Mouse (Mus musculus): ENCODE measurements around the gene Arhgef17. TPM values are rescaled to one million over a fixed set of nuclear protein-coding genes. Genes with fewer than 3 reads are reported as not detected.
"Not testable (repeated sequence)": the region's sequence is repeated elsewhere in the genome, so short reads cannot be mapped to it uniquely, and the experiment has no call there.

The Arhgef17 gene
- polyA plus RNA-seq, 1 experiment from 2014 or later = 6.2 TPM

GRCm38 (mm10) chr7:100854137-100854814, 77.6 kb downstream of the Arhgef17 start:
- Histone ChIP-seq H3K4me2 (no peak overlapping the region), H3K4me1 (peaks cover 18% of the 10 kb centered on the region; the same call in 1 of the 2 replicates), H3K9me3 (no peaks in the 10 kb centered on the region), H3K36me3 (no peaks in the 10 kb centered on the region), H3K27ac (no peak overlapping the region), H3K27me3 (replicated peaks) (no peaks in the 10 kb centered on the region), H3K4me3 (replicated peaks) (no peak overlapping the region), H3K9ac (no peak overlapping the region)
- WGBS = 54% methylated on average over 6 of the region's 6 CpGs
- no peak for ATAC-seq (ENCODE audit: insufficient read depth, low FRiP score, low read depth)

DNA sequence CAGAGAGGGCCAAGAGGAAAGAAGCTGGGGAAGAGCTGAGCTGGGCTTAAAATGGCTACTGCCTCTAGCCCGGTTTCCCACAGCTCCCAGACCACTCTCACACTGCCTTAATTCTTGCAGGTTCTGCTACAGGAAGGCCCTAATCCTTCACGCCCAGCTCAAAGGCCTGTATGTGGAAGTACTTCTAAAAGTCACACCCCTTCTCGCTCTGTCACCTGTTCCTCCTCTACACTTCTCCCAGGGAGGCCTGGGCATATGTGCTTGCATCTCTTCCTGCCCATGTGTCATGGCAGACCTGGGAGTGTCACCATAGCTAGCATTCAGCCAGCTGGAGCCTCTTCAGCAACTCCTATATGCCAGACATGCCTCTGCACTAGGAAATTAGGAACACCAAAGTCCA, 78.5 kb downstream of the Arhgef17 start:
- Histone ChIP-seq H3K4me1 (peaks cover 18% of the 10 kb centered on the region; the same call in 1 of the 2 replicates), H3K4me2 (no peak overlapping the region), H3K27me3 (replicated peaks) (no peaks in the 10 kb centered on the region), H3K27ac (no peak overlapping the region), H3K9ac (no peak overlapping the region), H3K4me3 (replicated peaks) (no peak overlapping the region), H3K36me3 (no peaks in the 10 kb centered on the region), H3K9me3 (no peaks in the 10 kb centered on the region)
- no peak for ATAC-seq (ENCODE audit: insufficient read depth, low FRiP score, low read depth)
- 65% methylated on average over 3 of the region's 3 CpGs for WGBS

DNA sequence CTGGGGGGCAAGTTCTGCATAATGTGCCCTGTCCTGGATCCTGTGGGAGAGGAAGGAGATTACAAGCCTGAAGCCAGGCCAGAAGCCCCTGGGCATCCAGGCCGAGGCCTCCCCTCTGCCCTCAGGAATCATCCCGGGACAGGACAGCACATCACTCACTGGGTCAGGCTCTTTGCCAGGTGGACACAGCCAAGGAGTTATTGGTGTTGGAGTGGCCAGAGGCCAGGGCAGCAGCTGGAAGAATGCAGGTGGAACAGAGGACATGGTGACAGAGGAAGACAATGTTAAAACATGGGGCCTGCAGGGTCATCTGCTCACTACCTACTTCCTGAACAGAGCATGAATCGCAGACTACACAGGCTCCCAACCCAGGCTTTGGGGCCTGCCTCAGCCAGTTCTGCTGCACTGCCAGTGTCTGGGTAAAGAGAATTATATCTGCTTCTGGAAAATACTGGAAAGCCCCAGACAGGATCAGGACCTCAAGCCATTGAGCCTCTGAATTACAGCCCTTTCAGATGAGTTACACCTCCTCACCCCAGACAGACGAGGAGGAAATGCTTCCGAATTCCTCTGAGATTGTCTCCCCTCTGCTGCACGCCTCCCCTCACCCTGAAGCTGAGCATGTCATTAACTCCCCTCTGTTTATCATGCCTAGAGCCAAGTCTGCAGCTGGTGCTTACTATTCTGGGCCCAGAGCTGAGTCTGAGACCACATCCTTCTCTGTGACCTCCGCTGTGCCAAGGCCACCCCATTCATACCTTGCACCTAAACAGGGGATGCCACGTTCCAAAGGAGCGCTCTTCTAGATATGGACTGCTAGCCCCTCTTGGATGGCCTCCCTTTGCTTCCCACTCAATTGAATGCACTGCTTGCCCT, 80.2 kb downstream of the Arhgef17 start:
- Histone ChIP-seq H3K4me2 (no peak overlapping the region), H3K27ac (peak overlapping the region; percentile 3; the same call in 1 of the 2 replicates), H3K4me3 (replicated peaks) (no peak overlapping the region), H3K36me3 (no peaks in the 10 kb centered on the region), H3K9ac (no peak overlapping the region), H3K9me3 (no peaks in the 10 kb centered on the region), H3K4me1 (peaks cover 18% of the 10 kb centered on the region; the same call in 1 of the 2 replicates), H3K27me3 (replicated peaks) (no peaks in the 10 kb centered on the region)
- WGBS = 50% methylated on average over 9 of the region's 9 CpGs
- no peak for ATAC-seq (ENCODE audit: insufficient read depth, low FRiP score, low read depth)

- no peak overlapping the region for H3K4me2 ChIP-seq
- no peaks in the 10 kb centered on the region for H3K27me3 ChIP-seq (replicated peaks)
- no peak overlapping the region for H3K9ac ChIP-seq
- H3K9me3 ChIP-seq = no peaks in the 10 kb centered on the region
- H3K4me3 ChIP-seq (replicated peaks) = no peak overlapping the region
- no peak for ATAC-seq (ENCODE audit: insufficient read depth, low FRiP score, low read depth)
- H3K4me1 ChIP-seq = peaks cover 14% of the 10 kb centered on the region; the same call in 1 of the 2 replicates
- WGBS = 79% methylated on average over 2 of the region's 2 CpGs
- no peaks in the 10 kb centered on the region for H3K36me3 ChIP-seq
- no peak overlapping the region for H3K27ac ChIP-seq
These were observed 82.4 kb downstream of the Arhgef17 start for GRCm38 (mm10) chr7:100849508-100849907.

GRCm38 (mm10) chr7:100848744-100849143, 83.2 kb downstream of the Arhgef17 start:
- no peak for ATAC-seq (ENCODE audit: insufficient read depth, low FRiP score, low read depth)
- Histone ChIP-seq H3K36me3 (no peaks in the 10 kb centered on the region), H3K9ac (no peak overlapping the region), H3K4me1 (peaks cover 9% of the 10 kb centered on the region; the same call in 1 of the 2 replicates), H3K27ac (no peak overlapping the region), H3K4me2 (no peak overlapping the region), H3K4me3 (replicated peaks) (no peak overlapping the region), H3K9me3 (no peaks in the 10 kb centered on the region), H3K27me3 (replicated peaks) (no peaks in the 10 kb centered on the region)
- WGBS = 43% methylated on average over 6 of the region's 6 CpGs

GRCm38 (mm10) chr7:100847131-100847530, 84.8 kb downstream of the Arhgef17 start:
- no peak for ATAC-seq (ENCODE audit: insufficient read depth, low FRiP score, low read depth)
- H3K4me1 ChIP-seq = peaks cover 9% of the 10 kb centered on the region; the same call in 1 of the 2 replicates
- H3K36me3 ChIP-seq = no peaks in the 10 kb centered on the region
- H3K27ac ChIP-seq = no peak overlapping the region
- H3K27me3 ChIP-seq (replicated peaks) = no peaks in the 10 kb centered on the region
- no peaks in the 10 kb centered on the region for H3K9me3 ChIP-seq
- H3K9ac ChIP-seq = no peak overlapping the region
- H3K4me3 ChIP-seq (replicated peaks) = no peak overlapping the region
- 82% methylated on average over 6 of the region's 6 CpGs for WGBS
- no peak overlapping the region for H3K4me2 ChIP-seq

GRCm38 (mm10) chr7:100846033-100846432, 85.9 kb downstream of the Arhgef17 start:
- not testable (repeated sequence) for H3K9me3 ChIP-seq; H3K4me3 ChIP-seq (replicated peaks); H3K27ac ChIP-seq; H3K9ac ChIP-seq; H3K36me3 ChIP-seq; ATAC-seq (ENCODE audit: insufficient read depth, low FRiP score, low read depth); H3K27me3 ChIP-seq (replicated peaks); H3K4me1 ChIP-seq; H3K4me2 ChIP-seq
- 65% methylated on average over 7 of the region's 7 CpGs for WGBS

GRCm38 (mm10) chr7:100845412-100845811, 86.5 kb downstream of the Arhgef17 start:
- Histone ChIP-seq H3K27ac (peak overlapping the region; percentile 55), H3K27me3 (replicated peaks) (no peaks in the 10 kb centered on the region), H3K36me3 (peaks cover 4% of the 10 kb centered on the region; the same call in 1 of the 2 replicates), H3K9me3 (no peaks in the 10 kb centered on the region), H3K4me2 (no peak overlapping the region), H3K4me3 (replicated peaks) (no peak overlapping the region), H3K4me1 (0 out of 2 replicates have a peak, but pooled peaks cover 5% of the 10 kb centered on the region), H3K9ac (no peak overlapping the region)
- ATAC-seq (ENCODE audit: insufficient read depth, low FRiP score, low read depth) = peak; percentile 56; the same call in 1 of the 2 replicates
- WGBS = 10% methylated on average over 1 of the region's 1 CpGs

- Histone ChIP-seq H3K9ac (no peak overlapping the region), H3K4me2 (no peak overlapping the region), H3K27ac (peak overlapping the region; percentile 55), H3K4me3 (replicated peaks) (no peak overlapping the region), H3K4me1 (0 out of 2 replicates have a peak, but pooled peaks cover 5% of the 10 kb centered on the region), H3K9me3 (no peaks in the 10 kb centered on the region), H3K27me3 (replicated peaks) (no peaks in the 10 kb centered on the region), H3K36me3 (peaks cover 4% of the 10 kb centered on the region; the same call in 1 of the 2 replicates)
- no peak for ATAC-seq (ENCODE audit: insufficient read depth, low FRiP score, low read depth)
These were observed 86.9 kb downstream of the Arhgef17 start for GRCm38 (mm10) chr7:100845026-100845400.

DNA sequence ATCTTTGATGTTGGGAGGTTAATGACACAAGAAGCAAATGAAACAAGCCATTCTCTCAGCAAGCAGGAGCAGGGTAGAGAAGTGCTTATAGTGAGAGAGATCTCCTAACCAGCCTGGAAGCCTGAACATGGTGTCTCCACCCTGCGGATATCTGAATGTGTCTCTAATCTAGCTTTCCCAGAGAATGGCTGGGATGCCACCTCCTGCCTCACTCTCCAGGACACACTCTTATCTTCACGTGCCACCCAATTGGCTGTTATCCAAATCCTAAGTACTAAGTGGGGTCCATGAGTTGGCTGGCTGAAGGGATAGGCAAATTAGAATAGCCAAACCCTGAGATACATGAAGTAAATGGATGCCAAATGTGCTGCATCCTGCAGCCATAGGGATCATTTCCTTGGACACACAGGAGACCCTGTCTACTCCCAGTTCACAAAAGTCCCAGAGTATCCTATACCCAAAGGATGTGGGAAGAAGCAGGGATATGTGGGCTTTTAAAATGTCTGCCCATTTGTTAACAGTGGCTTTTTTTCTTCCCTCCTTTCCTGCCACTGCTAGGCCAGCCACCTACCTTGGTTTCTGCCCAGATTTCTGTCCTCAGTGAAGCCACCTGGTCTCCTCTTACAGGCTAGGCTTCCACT, 87.4 kb downstream of the Arhgef17 start:
- H3K4me3 ChIP-seq (replicated peaks) = no peak overlapping the region
- H3K9ac ChIP-seq = no peak overlapping the region
- ATAC-seq (ENCODE audit: insufficient read depth, low FRiP score, low read depth) = peak; percentile 88
- H3K27me3 ChIP-seq (replicated peaks) = no peaks in the 10 kb centered on the region
- H3K4me2 ChIP-seq = no peak overlapping the region
- H3K9me3 ChIP-seq = no peaks in the 10 kb centered on the region
- 69% methylated on average over 2 of the region's 2 CpGs for WGBS
- 0 out of 2 replicates have a peak, but pooled peaks cover 5% of the 10 kb centered on the region for H3K4me1 ChIP-seq
- no peak overlapping the region for H3K27ac ChIP-seq
- peaks cover 4% of the 10 kb centered on the region; the same call in 1 of the 2 replicates for H3K36me3 ChIP-seq

DNA sequence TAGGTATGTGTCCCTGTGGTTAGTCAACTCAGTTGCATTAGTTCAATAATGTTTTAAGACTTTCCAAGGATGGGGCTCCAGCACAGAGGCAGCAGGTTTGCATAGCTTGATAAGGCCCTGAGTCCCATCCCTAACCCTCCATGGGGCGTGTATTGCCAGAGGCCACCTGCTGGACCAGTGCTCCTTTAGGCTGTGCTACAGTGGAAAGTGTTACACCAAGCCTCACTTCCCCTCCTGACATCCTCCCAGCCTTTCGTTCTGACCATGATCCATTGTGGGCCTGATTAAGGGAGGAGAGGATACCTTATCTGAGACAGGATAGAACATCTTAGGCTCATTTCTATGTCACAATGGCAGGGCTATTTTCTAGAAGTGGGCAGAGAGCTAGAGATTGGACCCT, 88.0 kb downstream of the Arhgef17 start:
- WGBS = 84% methylated on average over 2 of the region's 2 CpGs
- no peak overlapping the region for H3K27ac ChIP-seq
- no peaks in the 10 kb centered on the region for H3K9me3 ChIP-seq
- H3K36me3 ChIP-seq = peaks cover 4% of the 10 kb centered on the region; the same call in 1 of the 2 replicates
- H3K9ac ChIP-seq = no peak overlapping the region
- 0 out of 2 replicates have a peak, but pooled peaks cover 5% of the 10 kb centered on the region for H3K4me1 ChIP-seq
- H3K4me3 ChIP-seq (replicated peaks) = no peak overlapping the region
- peak; percentile 67 for ATAC-seq (ENCODE audit: insufficient read depth, low FRiP score, low read depth)
- no peaks in the 10 kb centered on the region for H3K27me3 ChIP-seq (replicated peaks)
- no peak overlapping the region for H3K4me2 ChIP-seq
